Mouse (Mus musculus) lung, adult 2 months (tissue): ENCODE measurements around the gene Sytl2.

Experiments used
- CTCF ChIP-seq: fragments of 200-500 bp; IDR thresholded peaks from 2 replicates; pipeline ENCODE4 v1.5.1; 2011; ENCODE audit warnings: mild to moderate bottlenecking, low read length, control low read depth; ENCODE audit not compliant: insufficient read depth
- POLR2A ChIP-seq: fragments of 200-500 bp; IDR thresholded peaks from 2 replicates; pipeline ENCODE4 v1.6.1; 2011; ENCODE audit warnings: low read depth, mild to moderate bottlenecking, control low read depth, low read length, borderline replicate concordance; ENCODE audit errors: extremely low read depth

DNA sequence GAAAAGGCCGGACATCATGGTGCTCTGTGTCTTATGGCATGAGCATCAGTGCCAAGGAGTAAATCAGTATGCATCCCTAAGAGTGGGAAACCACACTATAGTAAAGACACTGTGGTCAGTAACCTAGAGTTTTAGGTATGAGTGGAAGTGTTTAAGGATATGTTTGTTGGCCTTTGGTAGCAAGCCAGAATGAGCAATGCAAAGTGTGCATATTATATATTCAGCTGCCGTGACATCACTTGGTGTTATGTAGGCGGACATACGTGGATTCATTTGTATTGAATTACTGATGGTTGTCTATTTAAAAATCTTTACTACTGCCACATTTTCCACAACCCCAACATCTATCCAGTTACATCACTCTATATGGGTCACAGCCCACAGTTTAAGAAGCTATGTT lies 23.1 kb downstream of the Sytl2 start:
- TF ChIP-seq CTCF = no peak
- TF ChIP-seq POLR2A = no peak
